In the genomic region with DNA sequence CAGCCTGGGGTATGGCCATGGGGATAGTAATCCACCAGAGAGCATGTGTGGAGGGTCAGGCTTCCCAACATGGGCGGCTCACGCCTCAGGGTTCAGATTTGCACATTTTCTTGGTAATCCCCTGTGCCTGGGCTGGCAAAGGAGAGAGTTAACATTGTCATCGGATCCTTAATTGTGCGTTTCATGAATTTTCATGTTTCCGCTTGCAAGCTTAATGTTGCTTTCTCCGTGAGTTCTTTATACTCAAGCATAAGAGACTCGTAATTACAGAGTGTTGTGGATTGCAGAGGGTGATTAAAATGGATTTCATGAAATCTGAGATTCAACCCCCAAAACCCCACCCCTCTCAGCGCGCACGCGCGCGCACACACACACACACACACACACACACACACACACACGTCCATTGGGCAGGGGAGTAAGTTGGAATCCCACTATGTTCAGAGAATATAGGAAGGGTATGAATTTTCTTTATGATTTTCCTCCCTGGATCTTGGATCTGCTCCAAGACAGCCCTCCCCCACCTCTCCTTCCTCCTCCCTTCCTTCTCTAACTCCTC, we compare ENCODE assay signal across 9 mouse cellular contexts.
A peak's percentile ranks its signal among the peaks of the same experiment; 100 is the strongest.
DNase-seq lines count a peak whose midpoint lies in the region; ATAC-seq lines count a peak whose summit lies in the region.
"Had no signal": no experiment of that assay in that cellular context is flagged by ENCODE, and none has a peak within 500 bp of the region (broad histone marks: within the 10 kb centered on the region; RNA-seq: fewer than 3 reads in every experiment).

No protein-coding gene starts in this region.

- peaks cover 19% of the 10 kb centered on the region for H3K27me3 ChIP-seq in heart, embryonic 13.5 days (replicated peaks)
- no peaks in the 10 kb centered on the region for H3K27me3 ChIP-seq in lung, embryonic 15.5 days
- no peaks in the 10 kb centered on the region for H3K27me3 ChIP-seq in intestine, embryonic 16.5 days (replicated peaks; ENCODE audit: control insufficient read depth, insufficient read depth, low read length)
- H3K27me3 ChIP-seq in stomach, embryonic 15.5 days (replicated peaks): no peaks in the 10 kb centered on the region
- peaks cover 47% of the 10 kb centered on the region for H3K27me3 ChIP-seq in heart, embryonic 10.5 days (ENCODE audit: insufficient read depth, poor library complexity, severe bottlenecking)

- no peaks in the 10 kb centered on the region for H3K36me3 ChIP-seq in heart, embryonic 13.5 days
- no peaks in the 10 kb centered on the region for H3K36me3 ChIP-seq in lung, embryonic 15.5 days
- H3K36me3 ChIP-seq in intestine, embryonic 16.5 days (ENCODE audit: control insufficient read depth, insufficient read depth, low read length): no peaks in the 10 kb centered on the region
- H3K36me3 ChIP-seq in stomach, embryonic 15.5 days: no peaks in the 10 kb centered on the region
- no peaks in the 10 kb centered on the region for H3K36me3 ChIP-seq in heart, embryonic 10.5 days
- H3K36me3 ChIP-seq: G1E had no signal

- peaks cover 33% of the 10 kb centered on the region for H3K4me1 ChIP-seq in heart, embryonic 13.5 days
- H3K4me1 ChIP-seq in lung, embryonic 15.5 days: peaks cover 8% of the 10 kb centered on the region
- peaks cover 7% of the 10 kb centered on the region; the same call in 1 of the 2 replicates for H3K4me1 ChIP-seq in intestine, embryonic 16.5 days (ENCODE audit: control insufficient read depth, insufficient read depth, low read length)
- H3K4me1 ChIP-seq in stomach, embryonic 15.5 days: peaks cover 12% of the 10 kb centered on the region; the same call in 1 of the 2 replicates
- H3K4me1 ChIP-seq in heart, embryonic 10.5 days: 0 out of 2 replicates have a peak, but pooled peaks cover 6% of the 10 kb centered on the region

- no peaks in the 10 kb centered on the region for H3K9me3 ChIP-seq in heart, embryonic 13.5 days
- H3K9me3 ChIP-seq in lung, embryonic 15.5 days: no peaks in the 10 kb centered on the region
- H3K9me3 ChIP-seq in intestine, embryonic 16.5 days (ENCODE audit: control insufficient read depth, low read length): no peaks in the 10 kb centered on the region
- H3K9me3 ChIP-seq in stomach, embryonic 15.5 days: no peaks in the 10 kb centered on the region
- H3K9me3 ChIP-seq in heart, embryonic 10.5 days: no peaks in the 10 kb centered on the region

- no peak overlapping the region for H3K9ac ChIP-seq in heart, embryonic 13.5 days
- no peak overlapping the region for H3K9ac ChIP-seq in lung, embryonic 15.5 days
- H3K9ac ChIP-seq in intestine, embryonic 16.5 days (ENCODE audit: low read depth, low read length): no peak overlapping the region
- H3K9ac ChIP-seq in stomach, embryonic 15.5 days: no peak overlapping the region

- no peak for ATAC-seq in heart, embryonic 13.5 days (ENCODE audit: extremely low read depth, insufficient number of reproducible peaks, low FRiP score, low TSS enrichment)
- 0 out of 2 replicates have a peak, but pooled peaks have one; percentile 35 for ATAC-seq in lung, embryonic 15.5 days (ENCODE audit: borderline replicate concordance, extremely low read depth, low FRiP score, low TSS enrichment)
- ATAC-seq in intestine, embryonic 16.5 days: no peak
- no peak for ATAC-seq in stomach, embryonic 15.5 days (ENCODE audit: insufficient read depth, low FRiP score, low read depth)

- DNase-seq in heart, postnatal 10 days: no peak
- no peak for DNase-seq in lung, adult 18-20 months
- no peak for DNase-seq in heart, embryonic 10.5 days (ENCODE audit: low spot score)
- DNase-seq in ovary, postnatal 14 days (ENCODE audit: low spot score): no peak

- H3K4me3 ChIP-seq in heart, embryonic 13.5 days: no peak overlapping the region
- H3K4me3 ChIP-seq in lung, embryonic 15.5 days: no peak overlapping the region
- no peak overlapping the region for H3K4me3 ChIP-seq in intestine, embryonic 16.5 days (ENCODE audit: low read length)
- no peak overlapping the region for H3K4me3 ChIP-seq in stomach, embryonic 15.5 days (replicated peaks)
- no peak overlapping the region for H3K4me3 ChIP-seq in heart, embryonic 10.5 days

- WGBS in heart, embryonic 13.5 days: 82% methylated on average over 14 of the region's 14 CpGs
- WGBS in lung, embryonic 15.5 days: 72% methylated on average over 14 of the region's 14 CpGs
- WGBS in intestine, embryonic 16.5 days: 75% methylated on average over 14 of the region's 14 CpGs
- WGBS in stomach, embryonic 15.5 days: 81% methylated on average over 14 of the region's 14 CpGs
- 86% methylated on average over 14 of the region's 14 CpGs for WGBS in heart, embryonic 10.5 days

- H3K27ac ChIP-seq in heart, embryonic 13.5 days (replicated peaks): peak overlapping the region; percentile 45
- no peak overlapping the region for H3K27ac ChIP-seq in lung, embryonic 15.5 days
- peak overlapping the region; percentile 59; the same call in 1 of the 2 replicates for H3K27ac ChIP-seq in intestine, embryonic 16.5 days (ENCODE audit: low read length)
- 0 out of 2 replicates have a peak overlapping the region, but pooled peaks have one; percentile 62 for H3K27ac ChIP-seq in stomach, embryonic 15.5 days
- no peak overlapping the region for H3K27ac ChIP-seq in heart, embryonic 10.5 days

- intact Hi-C loops in heart, postnatal 10 days (cut with DNase I): no loop called here

- no peak overlapping the region for H3K4me2 ChIP-seq in heart, embryonic 13.5 days
- H3K4me2 ChIP-seq in lung, embryonic 15.5 days: no peak overlapping the region
- H3K4me2 ChIP-seq in intestine, embryonic 16.5 days (ENCODE audit: low read depth, low read length): no peak overlapping the region
- no peak overlapping the region for H3K4me2 ChIP-seq in stomach, embryonic 15.5 days

Comparison
In these comparisons a context has a peak if more than half of its experiments do, and no peak if none do; other contexts are left out.
1. H3K27ac ChIP-seq: peak in heart, embryonic 13.5 days (single experiment), intestine, embryonic 16.5 days (single experiment) and stomach, embryonic 15.5 days (single experiment); none in lung, embryonic 15.5 days (single experiment) and heart, embryonic 10.5 days (single experiment).